Mouse (Mus musculus) midbrain, embryonic 14.5 days (tissue): ENCODE measurements around the gene Mtx2. TPM values are rescaled to one million over a fixed set of nuclear protein-coding genes. Genes with fewer than 3 reads are reported as not detected.

Source experiments
- ATAC-seq: fragments of 200-750 bp; cut with Nextera tagmentation; 2 replicates; pipeline ENCODE4 v1.8.0; 2017; ENCODE audit warnings: moderate number of reproducible peaks, moderate library complexity; ENCODE audit not compliant: low FRiP score, low TSS enrichment
- DNase-seq: peaks from one replicate; pipeline ENCODE4 v3.0.0-alpha.2; 2015
- H3K27ac ChIP-seq: fragments of 300-500 bp; sonication (generic); replicated peaks from 2 replicates; pipeline ENCODE4 v1.5.1; 2014; ENCODE audit warnings: mild to moderate bottlenecking, low read depth, low read length, moderate library complexity
- H3K27me3 ChIP-seq: fragments of 300-500 bp; sonication (generic); 2 replicates; pipeline ENCODE4 v1.6.1; 2014; ENCODE audit warnings: low read length, control low read depth, mixed read lengths; ENCODE audit not compliant: control insufficient read depth, insufficient read depth
- H3K36me3 ChIP-seq: fragments of 300-500 bp; sonication (generic); 2 replicates; pipeline ENCODE4 v1.6.1; 2014; ENCODE audit warnings: low read length, control low read depth; ENCODE audit not compliant: control insufficient read depth, insufficient read depth
- H3K4me1 ChIP-seq: fragments of 300-500 bp; sonication (generic); 2 replicates; pipeline ENCODE4 v1.6.1; 2014; ENCODE audit warnings: mild to moderate bottlenecking, antibody characterized with exemption, low read length, control low read depth; ENCODE audit not compliant: control insufficient read depth, insufficient read depth
- H3K4me2 ChIP-seq: fragments of 300-500 bp; sonication (generic); 2 replicates; pipeline ENCODE4 v1.6.1; 2014; ENCODE audit warnings: mild to moderate bottlenecking, low read length, moderate library complexity
- H3K4me3 ChIP-seq: fragments of 300-500 bp; sonication (generic); replicated peaks from 2 replicates; pipeline ENCODE4 v1.5.1; 2014; ENCODE audit warnings: low read depth, low read length
- H3K9ac ChIP-seq: fragments of 300-500 bp; sonication (generic); replicated peaks from 2 replicates; pipeline ENCODE4 v1.6.1; 2014; ENCODE audit warnings: mild to moderate bottlenecking, low read length, moderate library complexity
- H3K9me3 ChIP-seq: fragments of 300-500 bp; sonication (generic); 2 replicates; pipeline ENCODE4 v1.6.1; 2016; ENCODE audit warnings: low read length, control low read depth, mixed read lengths; ENCODE audit not compliant: control insufficient read depth
- WGBS: fragments of 180-500 bp; shearing (Covaris S2); extraction: QIAGEN DNeasy Blood & Tissue Kit; methylation state at CpG from one replicate; pipeline ENCODE4 v1.1.7; 2014; 5-methylcytosine and 5-hydroxymethylcytosine counted together
- polyA plus RNA-seq: library from polyadenylated mRNA; unstranded; fragments of >200 nt; fragmentation: Nextera tagmentation; extraction: Ambion mirVana; gene quantifications from 2 replicates; pipeline ENCODE4 v1.2.1, GENCODE M21; 2014

The Mtx2 gene
- polyA plus RNA-seq, 1 experiment from 2014 or later: 167 TPM

DNA sequence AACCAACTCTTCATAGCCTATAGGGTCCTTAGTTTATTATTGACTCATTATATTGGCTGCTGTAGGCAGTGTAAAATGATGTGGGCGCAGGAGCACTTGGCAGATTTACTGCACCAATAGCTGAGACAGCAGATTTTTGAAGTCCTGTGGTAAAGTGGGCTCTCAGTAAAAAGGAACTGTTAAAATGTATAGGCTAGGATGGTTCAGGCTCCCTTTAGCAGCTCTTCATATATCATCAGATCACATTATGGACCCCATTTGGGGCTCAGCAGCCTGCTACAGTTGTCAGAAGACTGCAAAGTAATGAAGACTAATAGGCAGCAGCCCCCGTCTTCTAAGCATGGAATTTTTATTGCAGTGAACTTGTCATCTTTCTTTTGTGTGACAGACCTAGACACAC, 21.9 kb downstream of the Mtx2 start:
- 69% methylated on average over 2 of the region's 2 CpGs for WGBS
- DNase-seq: no peak
- Histone ChIP-seq H3K4me2 (no peak overlapping the region), H3K27me3 (no peaks in the 10 kb centered on the region), H3K27ac (no peak overlapping the region), H3K9ac (no peak overlapping the region), H3K9me3 (no peaks in the 10 kb centered on the region), H3K36me3 (no peaks in the 10 kb centered on the region), H3K4me3 (no peak overlapping the region), H3K4me1 (no peaks in the 10 kb centered on the region)
- ATAC-seq: no peak

DNA sequence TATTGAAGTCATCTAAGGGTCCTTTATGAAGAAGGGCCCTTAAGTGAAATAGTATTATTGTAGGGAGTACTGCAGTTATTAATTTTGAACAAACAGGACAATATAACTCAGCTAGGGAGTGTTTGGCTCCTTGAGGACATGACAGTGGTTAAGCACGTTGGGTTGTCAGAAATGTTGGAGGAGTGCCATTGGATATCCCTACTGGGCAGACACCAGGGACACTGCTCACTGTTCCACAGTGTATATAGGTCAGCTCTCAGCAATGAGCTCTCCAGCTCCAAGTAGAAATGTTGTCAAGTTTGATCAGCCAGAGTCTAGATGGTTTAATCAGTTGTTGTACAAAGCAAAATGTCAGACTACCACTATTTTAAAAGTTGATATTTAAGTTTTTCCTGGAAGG, 24.4 kb downstream of the Mtx2 start:
- H3K9ac ChIP-seq: no peak overlapping the region
- no peak overlapping the region for H3K4me3 ChIP-seq
- no peak for ATAC-seq
- H3K36me3 ChIP-seq: no peaks in the 10 kb centered on the region
- H3K4me2 ChIP-seq: no peak overlapping the region
- H3K27me3 ChIP-seq: no peaks in the 10 kb centered on the region
- H3K9me3 ChIP-seq: no peaks in the 10 kb centered on the region
- 59% methylated on average over 1 of the region's 1 CpGs for WGBS
- no peak for DNase-seq
- H3K27ac ChIP-seq: no peak overlapping the region
- H3K4me1 ChIP-seq: no peaks in the 10 kb centered on the region

DNA sequence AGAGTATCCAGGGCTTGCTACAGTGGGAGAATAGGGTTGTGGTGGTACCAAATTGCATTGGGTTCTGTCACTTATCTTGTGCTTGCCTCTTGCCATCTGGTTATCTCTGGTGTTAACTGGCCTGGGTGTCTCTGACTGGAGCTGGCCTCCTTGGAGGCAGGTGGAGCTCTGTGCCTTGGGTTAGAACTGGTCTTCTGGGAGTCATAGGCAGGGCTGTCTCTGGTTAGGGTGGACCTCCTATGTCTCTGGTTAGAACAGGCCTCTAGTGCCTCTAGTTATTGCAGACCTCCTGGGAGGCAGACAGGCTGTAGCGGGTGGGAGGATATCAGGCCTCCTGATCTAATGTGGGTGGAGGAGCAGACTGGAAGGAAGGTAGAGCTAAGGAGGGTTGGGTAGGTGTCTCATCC, 36.5 kb downstream of the Mtx2 start:
- no peaks in the 10 kb centered on the region for H3K27me3 ChIP-seq
- ATAC-seq (no peak), DNase-seq (no peak)
- no peaks in the 10 kb centered on the region for H3K4me1 ChIP-seq
- H3K9me3 ChIP-seq: no peaks in the 10 kb centered on the region
- H3K36me3 ChIP-seq: no peaks in the 10 kb centered on the region
- no peak overlapping the region for H3K4me2 ChIP-seq
- no peak overlapping the region for H3K27ac ChIP-seq
- no peak overlapping the region for H3K9ac ChIP-seq
- WGBS: 97% methylated on average over 1 of the region's 1 CpGs
- no peak overlapping the region for H3K4me3 ChIP-seq

DNA sequence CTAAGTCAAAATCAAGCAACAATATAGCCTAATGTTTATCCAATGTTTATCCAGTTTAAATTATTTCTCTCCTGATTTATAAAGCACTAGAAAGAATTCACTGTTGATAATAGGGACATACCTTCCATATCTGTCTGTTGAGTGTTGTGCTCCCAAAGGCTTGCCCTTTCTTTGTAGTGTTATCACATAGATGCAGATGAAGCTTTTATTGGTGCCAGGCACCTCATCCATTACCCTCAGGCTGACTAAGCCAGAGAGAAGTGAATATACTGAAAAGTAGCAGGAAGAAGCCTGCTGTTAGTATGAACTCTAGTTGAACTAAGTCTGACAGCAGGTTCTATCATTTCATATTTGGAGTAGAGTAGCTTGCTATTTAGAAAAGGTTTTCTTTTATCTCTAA, 39.8 kb downstream of the Mtx2 start:
- Histone ChIP-seq H3K27me3 (no peaks in the 10 kb centered on the region), H3K9me3 (no peaks in the 10 kb centered on the region), H3K9ac (no peak overlapping the region), H3K4me2 (no peak overlapping the region), H3K27ac (no peak overlapping the region), H3K36me3 (peaks cover 5% of the 10 kb centered on the region; the same call in 1 of the 2 replicates), H3K4me3 (no peak overlapping the region), H3K4me1 (no peaks in the 10 kb centered on the region)
- no peak for DNase-seq
- no peak for ATAC-seq

DNA sequence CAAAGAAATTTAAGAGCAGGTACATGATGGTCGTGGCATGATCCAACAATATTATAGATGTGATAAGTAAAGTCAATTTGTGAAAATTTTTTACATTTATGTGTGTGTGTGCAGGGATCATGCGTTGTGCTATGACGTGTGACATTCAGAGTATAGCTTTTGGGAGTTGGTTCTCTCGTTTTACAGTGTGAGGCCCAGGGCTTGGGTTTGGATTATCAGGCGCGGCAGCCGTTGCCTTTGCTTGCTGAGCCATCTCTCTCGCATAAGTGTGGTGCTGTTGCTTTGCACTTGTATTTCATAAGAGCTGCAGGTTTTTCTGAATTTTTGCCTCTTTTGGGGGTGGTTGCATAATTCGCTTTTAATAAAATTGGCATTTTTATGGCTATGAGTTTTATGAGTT, 48.4 kb downstream of the Mtx2 start:
- H3K4me3 ChIP-seq: no peak overlapping the region
- H3K4me2 ChIP-seq: no peak overlapping the region
- no peaks in the 10 kb centered on the region for H3K4me1 ChIP-seq
- no peaks in the 10 kb centered on the region for H3K9me3 ChIP-seq
- ATAC-seq: no peak
- DNase-seq: no peak
- H3K9ac ChIP-seq: no peak overlapping the region
- H3K27me3 ChIP-seq: no peaks in the 10 kb centered on the region
- no peak overlapping the region for H3K27ac ChIP-seq
- H3K36me3 ChIP-seq: peaks cover 25% of the 10 kb centered on the region
- 88% methylated on average over 9 of the region's 9 CpGs for WGBS

DNA sequence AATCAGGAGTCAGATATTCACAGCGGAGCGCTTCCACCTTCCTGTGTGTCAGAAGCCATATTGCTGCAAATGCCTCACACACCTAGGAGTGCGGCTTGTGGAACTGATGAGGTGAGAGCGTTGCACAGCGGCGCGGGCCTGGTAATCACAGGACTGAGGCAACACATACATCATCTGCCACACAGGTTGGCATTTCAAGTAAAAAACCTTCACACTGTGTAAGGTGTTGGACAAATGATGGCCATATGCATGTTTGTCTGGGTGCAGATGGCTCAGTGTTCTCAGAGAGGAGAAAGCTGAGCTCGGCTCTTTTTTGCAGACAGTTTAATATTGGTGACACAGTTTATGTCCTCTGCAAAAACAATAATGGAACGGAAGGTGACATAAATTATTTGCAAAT, 58.8 kb downstream of the Mtx2 start:
- H3K9me3 ChIP-seq: no peaks in the 10 kb centered on the region
- no peaks in the 10 kb centered on the region for H3K27me3 ChIP-seq
- no peak overlapping the region for H3K4me3 ChIP-seq
- H3K4me1 ChIP-seq: no peaks in the 10 kb centered on the region
- H3K36me3 ChIP-seq: no peaks in the 10 kb centered on the region
- DNase-seq (no peak), ATAC-seq (no peak)
- H3K27ac ChIP-seq: no peak overlapping the region
- no peak overlapping the region for H3K9ac ChIP-seq
- no peak overlapping the region for H3K4me2 ChIP-seq
- 93% methylated on average over 9 of the region's 9 CpGs for WGBS

DNA sequence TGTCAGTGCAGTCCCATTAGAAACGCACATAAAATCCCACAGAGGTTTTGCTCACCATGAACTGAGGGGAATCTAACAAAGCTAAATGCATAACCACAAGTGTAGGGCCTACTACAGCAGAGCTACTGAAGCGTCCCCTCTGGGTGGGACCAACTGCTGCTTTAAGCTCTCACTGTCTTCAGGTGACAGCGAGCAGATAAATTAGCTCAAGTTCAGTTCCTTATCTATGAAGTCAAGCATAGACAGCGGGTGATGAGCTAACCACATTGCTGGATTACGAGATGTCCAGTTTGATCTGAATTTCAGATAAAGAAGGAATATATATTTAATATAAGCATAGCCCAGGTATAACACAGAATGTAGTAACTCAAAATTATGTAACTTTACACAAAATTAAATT, 66.3 kb downstream of the Mtx2 start:
- Histone ChIP-seq H3K4me2 (no peak overlapping the region), H3K4me1 (0 out of 2 replicates have a peak, but pooled peaks cover 3% of the 10 kb centered on the region), H3K4me3 (no peak overlapping the region), H3K27ac (no peak overlapping the region), H3K9ac (no peak overlapping the region), H3K9me3 (no peaks in the 10 kb centered on the region), H3K36me3 (no peaks in the 10 kb centered on the region), H3K27me3 (no peaks in the 10 kb centered on the region)
- ATAC-seq (no peak), DNase-seq (no peak)
- WGBS: 71% methylated on average over 5 of the region's 5 CpGs

DNA sequence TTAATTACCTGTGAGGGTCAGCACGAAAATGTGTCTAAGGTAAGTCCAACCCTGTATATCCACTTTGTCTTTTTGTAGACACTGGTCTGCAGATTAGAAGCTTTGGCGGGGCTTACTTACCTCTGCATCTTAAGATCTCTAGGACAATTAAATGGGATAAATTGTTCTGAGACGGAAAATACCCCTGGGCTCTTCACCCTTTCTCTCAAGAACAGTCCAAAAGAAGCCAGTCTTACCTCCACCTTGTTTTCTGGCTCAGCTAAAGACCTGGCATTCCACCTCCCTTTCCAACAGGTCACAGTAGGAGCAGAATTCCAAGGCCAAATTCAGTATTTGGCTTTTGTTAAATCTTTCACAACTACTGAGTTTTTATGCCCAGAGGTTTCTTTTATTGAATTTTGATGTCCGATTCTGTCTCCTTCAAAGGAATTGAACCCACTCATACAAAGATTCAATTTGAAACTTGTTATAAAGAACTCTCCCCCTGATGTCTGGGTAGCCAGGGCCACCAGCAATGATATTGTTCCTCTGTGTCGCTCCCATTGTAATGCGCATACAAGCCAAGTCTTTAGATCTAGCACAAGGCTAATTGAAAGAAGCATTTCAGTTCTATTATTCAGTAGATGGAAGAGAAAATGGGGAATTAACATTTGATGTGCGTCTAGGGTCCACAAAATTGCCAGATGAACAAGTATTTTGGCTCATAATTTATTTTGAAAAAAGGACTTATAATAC, 67.4 kb downstream of the Mtx2 start:
- DNase-seq (no peak), ATAC-seq (no peak)
- H3K36me3 ChIP-seq: no peaks in the 10 kb centered on the region
- no peak overlapping the region for H3K4me3 ChIP-seq
- H3K27me3 ChIP-seq: no peaks in the 10 kb centered on the region
- H3K27ac ChIP-seq: no peak overlapping the region
- H3K9ac ChIP-seq: no peak overlapping the region
- no peak overlapping the region for H3K4me2 ChIP-seq
- 0 out of 2 replicates have a peak, but pooled peaks cover 3% of the 10 kb centered on the region for H3K4me1 ChIP-seq
- H3K9me3 ChIP-seq: no peaks in the 10 kb centered on the region
- 44% methylated on average over 7 of the region's 7 CpGs for WGBS

DNA sequence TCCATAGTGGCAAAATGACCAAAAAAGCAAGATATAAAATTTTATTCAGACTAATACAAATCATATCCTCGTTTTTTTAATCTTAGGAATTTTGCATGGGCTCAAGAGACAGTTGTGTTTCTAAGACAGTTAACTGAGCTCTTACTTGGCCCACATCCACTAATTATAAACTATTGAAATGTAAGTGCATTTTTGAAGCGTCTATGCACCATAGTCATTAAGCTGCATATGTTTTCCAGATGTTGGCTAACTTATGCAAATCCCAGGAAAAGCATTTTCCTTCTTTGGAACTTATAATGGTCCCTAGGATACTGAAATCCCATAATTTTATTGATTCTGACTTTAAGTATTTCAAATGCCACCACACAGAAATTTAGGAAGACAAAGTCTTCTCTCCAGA, 68.5 kb downstream of the Mtx2 start:
- 66% methylated on average over 2 of the region's 2 CpGs for WGBS
- no peak overlapping the region for H3K4me3 ChIP-seq
- H3K36me3 ChIP-seq: no peaks in the 10 kb centered on the region
- no peaks in the 10 kb centered on the region for H3K27me3 ChIP-seq
- H3K27ac ChIP-seq: no peak overlapping the region
- no peak for DNase-seq
- no peak for ATAC-seq
- no peak overlapping the region for H3K4me2 ChIP-seq
- no peaks in the 10 kb centered on the region for H3K9me3 ChIP-seq
- H3K9ac ChIP-seq: no peak overlapping the region
- 0 out of 2 replicates have a peak, but pooled peaks cover 3% of the 10 kb centered on the region for H3K4me1 ChIP-seq
